Mouse (Mus musculus) liver, embryonic 16.5 days (tissue): ENCODE data around the gene Snx29. TPM values are rescaled to one million over a fixed set of nuclear protein-coding genes. Genes with fewer than 3 reads are reported as not detected.

Source experiments
- ATAC-seq: fragments of 200-750 bp; cut with Nextera tagmentation; 2 replicates; pipeline ENCODE4 v1.8.0; 2017; ENCODE audit warnings: low read depth, mild to moderate bottlenecking, moderate number of reproducible peaks, moderate library complexity
- H3K27ac ChIP-seq: fragments of 300-500 bp; sonication (generic); 2 replicates; pipeline ENCODE4 v1.5.1; 2014; ENCODE audit warnings: mild to moderate bottlenecking, low read length
- H3K27me3 ChIP-seq: fragments of 300-500 bp; sonication (generic); 2 replicates; pipeline ENCODE4 v1.6.1; 2014; ENCODE audit warnings: low read depth, low read length, mixed read lengths; ENCODE audit not compliant: control insufficient read depth, insufficient read depth
- H3K36me3 ChIP-seq: fragments of 300-500 bp; sonication (generic); 2 replicates; pipeline ENCODE4 v1.6.1; 2014; ENCODE audit warnings: mild to moderate bottlenecking; ENCODE audit not compliant: control insufficient read depth, insufficient read depth
- H3K4me1 ChIP-seq: fragments of 300-500 bp; sonication (generic); 2 replicates; pipeline ENCODE4 v1.6.1; 2014; ENCODE audit warnings: low read depth, low read length, mixed read lengths; ENCODE audit not compliant: control insufficient read depth
- H3K4me2 ChIP-seq: fragments of 300-500 bp; sonication (generic); 2 replicates; pipeline ENCODE4 v1.6.1; 2014; ENCODE audit warnings: low read depth, low read length, mixed read lengths
- H3K4me3 ChIP-seq: fragments of 300-500 bp; sonication (generic); 2 replicates; pipeline ENCODE4 v1.5.1; 2014; ENCODE audit warnings: low read depth, mild to moderate bottlenecking, low read length
- H3K9ac ChIP-seq: fragments of 300-500 bp; sonication (generic); 2 replicates; pipeline ENCODE4 v1.6.1; 2014; ENCODE audit warnings: low read depth, low read length
- H3K9me3 ChIP-seq: fragments of 300-500 bp; sonication (generic); replicated peaks from 2 replicates; pipeline ENCODE4 v1.6.1; 2016; ENCODE audit warnings: low read length; ENCODE audit not compliant: control insufficient read depth
- WGBS: fragments of 180-500 bp; shearing (Covaris S2); extraction: QIAGEN DNeasy Blood & Tissue Kit; methylation state at CpG from one replicate; pipeline ENCODE4 v1.1.7; 2014; ENCODE audit not compliant: insufficient replicate concordance; 5-methylcytosine and 5-hydroxymethylcytosine counted together
- polyA plus RNA-seq: library from polyadenylated mRNA; unstranded; fragments of >200 nt; fragmentation: Nextera tagmentation; extraction: Ambion mirVana; gene quantifications from 2 replicates; pipeline ENCODE4 v1.2.1, GENCODE M21; 2015

Gene Snx29
- polyA plus RNA-seq, 1 experiment from 2014 or later, result 4.6 TPM

GRCm38 (mm10) chr16:11473474-11473873, 150.8 kb downstream of the Snx29 start:
- WGBS, result 61% methylated on average over 3 of the region's 3 CpGs
- Histone ChIP-seq H3K9me3 (no peaks in the 10 kb centered on the region), H3K27ac (no peak overlapping the region), H3K27me3 (no peaks in the 10 kb centered on the region), H3K4me3 (no peak overlapping the region), H3K9ac (no peak overlapping the region), H3K36me3 (no peaks in the 10 kb centered on the region), H3K4me1 (no peaks in the 10 kb centered on the region), H3K4me2 (no peak overlapping the region)
- peak; percentile 56; the same call in 1 of the 2 replicates for ATAC-seq

GRCm38 (mm10) chr16:11473893-11474505, 151.3 kb downstream of the Snx29 start:
- WGBS, result 71% methylated on average over 6 of the region's 6 CpGs
- Histone ChIP-seq H3K27me3 (no peaks in the 10 kb centered on the region), H3K9me3 (no peaks in the 10 kb centered on the region), H3K4me2 (no peak overlapping the region), H3K27ac (no peak overlapping the region), H3K4me3 (no peak overlapping the region), H3K9ac (no peak overlapping the region), H3K4me1 (no peaks in the 10 kb centered on the region), H3K36me3 (no peaks in the 10 kb centered on the region)
- ATAC-seq, result no peak

GRCm38 (mm10) chr16:11475137-11475943, 152.6 kb downstream of the Snx29 start:
- 52% methylated on average over 10 of the region's 10 CpGs for WGBS
- no peak for ATAC-seq
- H3K27ac ChIP-seq, result no peak overlapping the region
- no peaks in the 10 kb centered on the region for H3K27me3 ChIP-seq
- H3K9ac ChIP-seq, result no peak overlapping the region
- H3K4me3 ChIP-seq, result no peak overlapping the region
- no peaks in the 10 kb centered on the region for H3K9me3 ChIP-seq
- no peaks in the 10 kb centered on the region for H3K4me1 ChIP-seq
- H3K4me2 ChIP-seq, result no peak overlapping the region
- H3K36me3 ChIP-seq, result no peaks in the 10 kb centered on the region

GRCm38 (mm10) chr16:11476314-11476713, 153.6 kb downstream of the Snx29 start:
- no peak overlapping the region for H3K9ac ChIP-seq
- H3K4me3 ChIP-seq, result no peak overlapping the region
- H3K4me2 ChIP-seq, result no peak overlapping the region
- 82% methylated on average over 1 of the region's 1 CpGs for WGBS
- no peak for ATAC-seq
- H3K27ac ChIP-seq, result no peak overlapping the region
- no peaks in the 10 kb centered on the region for H3K27me3 ChIP-seq
- H3K4me1 ChIP-seq, result no peaks in the 10 kb centered on the region
- no peaks in the 10 kb centered on the region for H3K9me3 ChIP-seq
- no peaks in the 10 kb centered on the region for H3K36me3 ChIP-seq

- H3K4me2 ChIP-seq, result no peak overlapping the region
- WGBS, result 66% methylated on average over 2 of the region's 2 CpGs
- H3K9ac ChIP-seq, result no peak overlapping the region
Observed at GRCm38 (mm10) chr16:11476968-11477367, 154.3 kb downstream of the Snx29 start.

GRCm38 (mm10) chr16:11477591-11477990, 154.9 kb downstream of the Snx29 start:
- no peaks in the 10 kb centered on the region for H3K9me3 ChIP-seq
- WGBS, result 73% methylated on average over 5 of the region's 5 CpGs
- H3K36me3 ChIP-seq, result no peaks in the 10 kb centered on the region
- no peak overlapping the region for H3K9ac ChIP-seq
- no peaks in the 10 kb centered on the region for H3K27me3 ChIP-seq
- H3K27ac ChIP-seq, result no peak overlapping the region
- H3K4me3 ChIP-seq, result no peak overlapping the region
- no peak for ATAC-seq
- no peak overlapping the region for H3K4me2 ChIP-seq
- H3K4me1 ChIP-seq, result no peaks in the 10 kb centered on the region

More at GRCm38 (mm10) chr16:11476968-11477367, 154.3 kb downstream of the Snx29 start:
- Histone ChIP-seq H3K36me3 (no peaks in the 10 kb centered on the region), H3K9me3 (no peaks in the 10 kb centered on the region), H3K27me3 (no peaks in the 10 kb centered on the region), H3K4me1 (no peaks in the 10 kb centered on the region), H3K4me3 (no peak overlapping the region), H3K27ac (no peak overlapping the region)
- no peak for ATAC-seq

- no peaks in the 10 kb centered on the region for H3K27me3 ChIP-seq
- 63% methylated on average over 4 of the region's 4 CpGs for WGBS
- H3K4me1 ChIP-seq, result no peaks in the 10 kb centered on the region
- H3K4me3 ChIP-seq, result no peak overlapping the region
- H3K9me3 ChIP-seq, result no peaks in the 10 kb centered on the region
- no peak overlapping the region for H3K9ac ChIP-seq
- H3K27ac ChIP-seq, result no peak overlapping the region
- no peaks in the 10 kb centered on the region for H3K36me3 ChIP-seq
- ATAC-seq, result no peak
- no peak overlapping the region for H3K4me2 ChIP-seq
Observed at GRCm38 (mm10) chr16:11479605-11480004, 156.9 kb downstream of the Snx29 start.

GRCm38 (mm10) chr16:11482189-11482588, 159.5 kb downstream of the Snx29 start:
- no peak overlapping the region for H3K27ac ChIP-seq
- no peaks in the 10 kb centered on the region for H3K9me3 ChIP-seq
- WGBS, result 72% methylated on average over 2 of the region's 2 CpGs
- ATAC-seq, result no peak
- no peaks in the 10 kb centered on the region for H3K36me3 ChIP-seq
- H3K4me3 ChIP-seq, result no peak overlapping the region
- no peak overlapping the region for H3K9ac ChIP-seq
- H3K4me1 ChIP-seq, result no peaks in the 10 kb centered on the region
- no peak overlapping the region for H3K4me2 ChIP-seq
- H3K27me3 ChIP-seq, result no peaks in the 10 kb centered on the region

- Histone ChIP-seq H3K4me3 (no peak overlapping the region), H3K4me1 (no peaks in the 10 kb centered on the region; the same call in 1 of the 2 replicates), H3K9me3 (no peaks in the 10 kb centered on the region), H3K9ac (no peak overlapping the region), H3K27me3 (no peaks in the 10 kb centered on the region), H3K36me3 (no peaks in the 10 kb centered on the region), H3K4me2 (no peak overlapping the region), H3K27ac (no peak overlapping the region)
- ATAC-seq, result no peak
- 60% methylated on average over 7 of the region's 7 CpGs for WGBS
Observed at GRCm38 (mm10) chr16:11494895-11495294, 172.2 kb downstream of the Snx29 start.
